Mouse (Mus musculus) layer of hippocampus, adult 18-20 months (tissue): ENCODE measurements around the gene Trim69. TPM values are rescaled to one million over a fixed set of nuclear protein-coding genes. Genes with fewer than 3 reads are reported as not detected.

Experiments used
- DNase-seq, 2 experiments: peaks; one replicate each; pipeline ENCODE4 v3.0.0; 2022; ENCODE audit warnings: low spot score in 2 of 2
- long read RNA-seq: library from polyadenylated mRNA; stranded (forward); transcript quantifications from one replicate; pipeline ENCODE4 v2.0.0, GENCODE M21; 2021
- total RNA-seq, 2 experiments: library from RNA; stranded (reverse); gene quantifications; 2 replicates each; pipeline ENCODE4 v1.2.3; 2021

Gene Trim69
- not detected for total RNA-seq
- long read RNA-seq, result 0 reads

DNA sequence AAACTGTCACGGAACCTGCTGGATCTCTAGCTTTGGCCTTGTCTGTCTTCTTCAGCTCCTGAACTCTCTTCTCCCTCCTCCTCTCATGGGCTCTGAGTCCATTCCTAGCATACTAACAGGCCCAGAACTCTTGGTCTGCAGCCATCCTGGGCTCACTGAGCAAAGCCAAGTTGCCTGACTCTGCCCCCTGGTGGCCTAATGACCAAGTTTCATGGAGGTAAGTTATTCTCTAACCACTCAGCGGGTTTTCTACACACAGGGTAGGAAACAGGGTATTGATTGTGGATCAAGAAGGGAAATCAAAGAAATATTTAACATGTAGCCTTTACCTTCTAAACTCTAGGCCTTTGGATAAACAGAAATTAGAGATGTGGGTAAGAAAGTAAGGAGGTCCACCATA is at the start of gene Trim69:
Gene Trim69, plus strand, starts transcription at position 21 of the 400 bp plus-strand sequence.
- DNase-seq, result peak; percentile 37 to 84

- DNase-seq, result no peak
Observed at GRCm38 (mm10) chr2:122116888-122117287, 43.6 kb upstream of the Trim69 start.

DNA sequence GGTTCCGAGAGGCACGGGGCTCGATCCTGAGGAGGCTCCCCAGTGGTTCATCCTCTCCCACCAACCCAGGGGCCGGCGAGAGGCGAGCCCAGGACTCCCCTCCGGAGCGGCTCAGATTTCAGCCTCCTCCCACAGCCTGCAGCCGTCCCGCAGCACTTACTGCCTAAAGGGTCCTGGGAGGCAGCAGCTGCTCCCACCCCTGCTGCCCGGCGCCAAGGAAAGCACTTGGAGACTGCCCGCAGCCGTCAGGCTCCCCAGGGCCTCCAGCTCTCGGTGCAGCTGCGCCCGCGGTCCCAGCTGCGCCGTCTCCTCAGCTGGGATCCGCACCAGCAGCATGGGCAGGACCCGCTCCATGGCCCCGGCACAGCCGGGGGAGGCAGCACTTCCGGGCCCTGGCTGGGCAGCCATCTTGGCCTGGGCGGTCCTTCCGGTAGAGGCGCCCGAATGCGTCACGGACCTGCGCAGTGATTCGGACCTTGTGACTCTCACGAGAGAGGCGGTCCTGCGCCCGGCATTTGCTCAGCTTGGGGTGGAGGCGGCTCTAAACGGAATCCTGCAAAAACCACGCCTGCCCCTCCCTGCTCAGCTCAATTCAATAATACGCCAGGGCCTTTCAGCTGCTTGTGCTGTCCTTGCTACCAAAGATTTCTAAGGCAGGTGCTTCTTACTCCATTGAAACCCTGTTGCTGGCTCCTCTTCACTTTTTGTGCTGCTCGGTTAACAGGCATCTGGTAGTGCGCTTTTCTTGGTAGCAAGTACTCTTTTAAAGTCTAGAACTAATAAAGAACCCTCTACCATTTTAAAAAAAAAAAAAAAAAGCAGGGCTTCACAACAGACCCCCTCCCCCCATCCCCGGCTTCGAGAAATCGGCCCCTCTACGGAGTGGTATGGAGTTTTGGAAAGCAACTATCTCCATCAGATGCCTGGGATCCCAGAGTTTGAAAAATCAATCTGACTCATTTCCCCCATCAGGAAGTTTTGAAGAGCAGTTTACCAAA is 42.2 kb upstream of the Trim69 start, which contains the start of gene Spg11:
Gene Spg11, minus strand, starts transcription at position 426 of the 998 bp plus-strand sequence.
- DNase-seq, result peak; percentile 98 to 99

DNA sequence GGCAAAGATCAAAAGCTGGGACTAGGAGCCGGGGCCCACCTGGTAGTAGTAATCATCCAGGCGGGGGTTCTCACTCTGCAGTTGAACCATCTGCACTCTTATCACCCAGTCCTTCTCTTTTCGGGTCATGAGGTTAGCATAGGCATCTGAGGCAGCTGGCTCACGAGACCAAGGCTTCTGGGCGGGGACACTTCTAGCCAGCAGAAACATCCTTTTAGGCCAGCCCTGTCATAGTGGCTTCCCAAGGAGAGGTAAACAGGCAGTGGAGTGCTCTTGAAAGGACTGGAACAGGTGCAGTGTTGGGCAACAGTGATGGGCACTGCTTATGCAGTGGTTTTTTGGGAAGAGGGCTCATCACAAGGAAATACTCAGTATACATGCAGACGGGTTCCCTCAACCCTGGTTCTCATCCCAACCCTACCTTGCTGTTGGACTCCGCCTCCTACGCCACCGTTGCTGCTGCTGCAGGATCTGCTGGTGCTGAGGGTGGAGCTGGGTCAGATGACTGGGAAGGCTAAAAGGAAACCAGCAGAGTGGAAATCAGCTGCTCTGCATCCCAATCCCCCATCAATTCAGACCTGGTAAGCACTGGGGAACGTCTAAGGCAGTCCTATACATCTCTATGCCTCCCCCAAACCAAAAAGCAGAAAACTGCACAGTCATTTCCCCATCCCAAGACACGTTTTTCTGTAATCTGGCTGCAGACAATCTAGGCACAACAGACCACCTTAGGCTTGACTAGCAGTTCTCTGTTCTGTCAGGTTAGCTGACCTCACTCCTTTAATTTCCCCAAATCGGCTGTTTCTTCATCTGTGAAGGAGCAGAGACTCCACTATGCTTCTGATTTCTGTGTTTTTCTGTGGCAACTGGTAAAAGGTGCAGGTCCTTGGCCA is 34.6 kb upstream of the Trim69 start:
- no peak for DNase-seq

DNA sequence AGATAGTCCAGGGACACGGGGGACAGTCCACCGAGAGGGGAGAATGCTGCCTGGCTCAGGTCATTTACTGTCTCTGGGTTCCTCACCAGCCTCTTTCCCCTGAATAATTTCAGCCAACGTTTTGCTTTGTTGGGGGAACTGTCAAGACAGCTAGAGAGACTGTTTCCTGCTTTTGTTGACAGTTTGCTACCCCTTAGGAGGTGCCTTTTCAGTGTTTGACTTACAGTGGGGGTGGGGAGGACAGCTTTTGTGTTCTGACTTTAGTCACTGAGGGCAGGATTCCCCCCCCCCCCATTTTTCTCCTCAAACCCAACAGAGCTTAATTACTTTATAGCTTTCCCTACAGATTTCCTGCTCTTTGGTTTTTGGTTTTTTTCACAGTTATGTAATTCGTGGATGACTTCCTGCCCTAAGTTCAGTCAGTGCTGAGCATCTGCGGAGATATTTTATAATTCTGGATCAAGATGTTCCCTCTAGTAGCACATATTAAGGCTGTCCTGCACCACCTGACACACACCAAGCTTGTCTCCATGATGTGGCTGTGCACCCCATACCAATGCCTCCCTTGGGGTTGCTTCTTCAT is 33.6 kb upstream of the Trim69 start:
- no peak for DNase-seq

DNA sequence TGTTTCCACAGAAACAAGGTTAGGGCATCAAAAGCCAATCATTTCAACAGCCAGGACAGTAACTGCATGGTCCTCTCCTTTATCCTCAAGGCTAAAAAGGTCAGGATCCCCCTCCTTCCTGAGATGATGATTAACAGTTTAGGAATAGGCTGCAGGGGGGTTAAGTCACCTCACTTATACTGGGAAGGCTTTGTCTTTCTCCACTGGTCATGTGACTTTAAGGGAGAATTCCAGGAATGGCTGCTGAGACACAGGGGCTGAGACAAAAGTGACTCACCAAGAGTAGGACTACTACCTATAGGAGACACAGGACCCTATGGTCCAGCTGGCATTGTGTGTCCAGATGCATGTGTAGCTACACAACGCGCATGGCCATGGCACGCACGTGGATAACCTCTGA is 32.9 kb upstream of the Trim69 start:
- no peak for DNase-seq

DNA sequence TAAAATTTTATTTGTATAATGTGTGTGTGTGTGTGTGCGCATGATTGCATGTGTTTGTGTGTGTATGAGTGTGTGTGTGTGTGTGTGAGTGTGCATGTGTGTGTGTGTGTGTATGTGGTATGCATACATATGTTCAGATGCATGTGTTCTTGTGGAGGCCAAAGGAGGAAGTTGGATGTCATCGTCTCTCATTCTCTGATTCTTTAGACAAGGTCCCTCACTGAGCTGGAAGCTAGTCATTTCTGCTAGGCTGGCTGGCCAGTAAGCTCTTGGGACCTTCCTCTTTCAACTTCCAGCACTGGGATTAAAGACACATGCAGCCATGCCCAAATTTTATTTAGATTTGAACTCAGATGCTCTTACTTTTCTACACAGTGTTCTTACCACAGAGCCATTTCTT is 28.4 kb upstream of the Trim69 start:
- no peak for DNase-seq

DNA sequence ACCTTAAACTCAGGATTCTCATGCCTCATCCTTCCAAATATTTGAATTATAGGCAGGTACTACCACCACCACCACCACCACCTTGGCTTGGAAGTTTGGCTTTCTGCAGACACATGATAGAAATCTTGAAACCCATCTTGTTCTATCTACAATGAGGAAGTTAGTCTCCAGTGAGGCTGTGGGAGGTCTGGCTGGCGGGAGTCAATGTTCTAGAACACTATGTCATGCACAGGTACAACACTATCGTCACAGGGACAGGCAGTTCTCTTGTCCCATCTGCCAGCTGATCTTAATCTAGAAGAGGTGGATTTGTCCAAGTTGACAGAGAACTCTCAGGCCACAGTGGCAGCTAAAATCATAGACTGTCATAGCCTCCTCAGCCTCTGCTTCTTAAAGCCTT is 27.9 kb upstream of the Trim69 start:
- DNase-seq, result no peak

DNA sequence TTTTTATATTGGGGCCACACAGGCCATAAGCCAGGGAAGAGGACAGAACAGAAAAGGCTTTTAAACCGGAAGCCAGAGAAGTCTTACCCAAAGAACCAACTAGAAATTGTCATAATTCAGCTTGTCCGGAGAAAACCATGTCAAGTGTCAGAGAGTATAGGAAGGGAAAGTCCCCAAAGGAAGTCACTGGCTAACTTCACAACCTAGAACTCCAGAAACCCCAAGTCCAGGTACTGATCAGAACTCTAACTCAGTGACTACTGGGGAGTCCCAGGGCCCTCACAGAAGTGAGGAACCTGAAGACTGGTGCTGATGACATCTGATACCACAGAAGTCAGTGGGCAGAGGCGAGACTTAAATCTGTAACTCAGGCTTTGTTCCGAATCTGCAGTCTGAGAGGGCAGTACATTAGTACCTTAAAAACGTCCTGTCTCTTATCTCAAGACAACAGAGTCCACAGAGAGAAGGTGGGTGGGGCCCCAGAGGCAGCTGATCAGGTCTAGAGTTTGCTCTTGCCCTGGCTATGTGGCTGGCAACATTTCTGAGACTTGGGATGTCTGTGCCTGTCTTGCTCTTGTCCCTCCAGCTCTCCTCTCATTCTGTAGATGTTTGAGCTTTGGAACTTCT is 22.5 kb upstream of the Trim69 start:
- no peak for DNase-seq

DNA sequence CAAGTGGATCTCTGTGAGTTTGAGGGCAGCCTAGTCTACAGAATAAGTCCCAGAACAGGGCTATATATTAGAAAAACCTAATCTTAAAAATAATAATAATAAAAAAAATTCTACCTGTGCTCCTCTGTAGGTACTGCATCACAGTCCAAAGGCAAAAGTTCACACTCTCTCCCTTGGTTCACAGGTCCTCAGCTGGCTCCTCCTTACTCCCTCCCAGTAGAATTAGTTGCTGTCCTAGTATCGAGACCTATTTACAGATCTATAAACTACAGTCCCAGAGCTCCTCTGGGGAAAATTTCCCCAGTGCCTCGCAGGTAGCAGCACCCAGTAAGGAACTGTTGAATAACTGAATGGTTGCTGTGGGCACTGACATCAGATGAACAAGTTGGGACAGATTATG is 19.7 kb upstream of the Trim69 start:
- DNase-seq, result no peak

DNA sequence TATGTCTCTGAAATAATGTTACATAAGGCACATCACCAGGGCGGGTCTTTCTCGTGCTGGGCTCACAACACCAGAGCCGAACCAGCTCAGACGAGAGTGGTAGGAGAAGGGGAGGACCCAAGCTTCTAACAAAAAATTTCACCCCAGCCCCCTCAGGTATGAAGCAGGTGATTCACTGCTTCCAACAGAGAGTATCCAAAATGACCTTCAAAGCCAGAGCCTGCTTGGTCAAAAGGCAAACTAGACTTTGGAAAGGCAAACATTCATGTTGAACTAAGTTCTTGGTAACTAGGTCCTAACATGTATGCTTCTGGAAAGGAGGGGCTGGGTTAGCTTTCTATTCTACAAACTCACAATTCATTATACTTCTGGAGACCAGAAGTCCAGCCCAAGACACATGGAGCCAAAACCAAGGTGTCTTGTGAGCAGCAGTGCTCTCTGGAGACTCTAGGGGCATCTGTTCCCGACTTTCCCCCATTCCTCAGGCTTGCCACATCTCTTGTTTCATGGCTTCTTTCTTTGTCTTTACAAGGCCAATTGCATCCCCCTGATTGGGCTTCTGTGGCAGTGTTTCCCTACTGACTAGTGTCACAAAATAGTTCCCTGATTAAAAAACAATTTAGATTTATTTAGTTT is 19.1 kb upstream of the Trim69 start:
- no peak for DNase-seq

GRCm38 (mm10) chr2:122143111-122143510 is 17.4 kb upstream of the Trim69 start:
- no peak for DNase-seq

GRCm38 (mm10) chr2:122145756-122146155 is 14.7 kb upstream of the Trim69 start:
- no peak for DNase-seq

- DNase-seq, result no peak
Observed at GRCm38 (mm10) chr2:122146687-122147086, 13.8 kb upstream of the Trim69 start.

- peak; percentile 82 to 97 for DNase-seq
Observed at GRCm38 (mm10) chr2:122147508-122148241, 12.8 kb upstream of the Trim69 start, which contains the start of gene B2m. B2m (plus strand) TSS chr2:122147686.

DNA sequence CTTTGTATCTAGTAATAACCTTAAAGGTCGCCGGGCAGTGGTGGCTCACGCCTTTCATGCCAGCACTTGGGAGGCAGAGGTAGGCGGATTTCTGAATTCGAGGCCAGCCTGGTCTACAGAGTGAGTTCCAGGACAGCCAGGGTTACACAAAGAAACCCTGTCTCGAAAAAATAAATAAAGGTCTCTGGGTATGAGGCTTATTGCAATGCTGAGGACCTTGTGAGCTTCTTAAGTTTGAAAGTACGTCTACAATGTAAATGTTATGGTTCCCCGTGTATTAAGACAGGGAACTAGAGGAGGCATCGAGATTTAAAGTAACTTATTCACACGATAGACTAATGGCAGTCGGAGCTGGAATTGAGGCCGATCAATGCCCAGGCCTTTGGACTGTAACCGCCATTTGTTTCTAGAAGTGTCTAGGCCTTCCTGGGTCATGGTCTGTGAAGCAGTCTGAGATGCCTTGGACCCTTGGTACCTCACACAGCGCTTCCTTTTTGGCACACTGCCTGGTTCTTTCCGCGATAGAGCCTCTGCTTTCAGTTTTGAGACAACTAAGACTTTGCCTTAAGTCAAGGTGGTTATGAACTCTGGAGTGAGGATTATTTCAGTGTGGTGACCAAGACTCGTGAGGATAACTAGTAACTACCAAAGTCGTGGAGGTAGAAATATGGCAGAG is 12.1 kb upstream of the Trim69 start:
- DNase-seq, result peak in 1 of 2 experiments; percentile 38

GRCm38 (mm10) chr2:122149316-122149715 is 11.2 kb upstream of the Trim69 start:
- no peak for DNase-seq

DNA sequence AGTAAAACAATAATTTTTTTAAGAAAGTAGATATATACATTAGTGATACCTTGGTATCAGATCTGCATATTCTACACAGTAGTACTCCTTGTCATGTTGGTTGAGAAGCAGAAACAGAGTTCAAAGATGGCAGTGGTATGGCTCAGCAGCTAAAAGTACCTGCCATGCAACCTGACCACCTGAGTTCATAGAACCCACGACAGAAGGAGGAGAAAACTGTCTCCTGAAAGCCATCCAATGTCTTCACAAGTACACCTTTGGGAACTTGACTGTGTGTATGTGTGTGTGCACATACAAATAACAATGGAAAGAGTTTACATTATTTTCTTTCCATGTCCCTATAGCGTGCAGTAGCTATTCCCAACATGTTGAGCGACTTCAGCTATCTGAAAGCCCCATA is 10.8 kb upstream of the Trim69 start:
- no peak for DNase-seq

DNA sequence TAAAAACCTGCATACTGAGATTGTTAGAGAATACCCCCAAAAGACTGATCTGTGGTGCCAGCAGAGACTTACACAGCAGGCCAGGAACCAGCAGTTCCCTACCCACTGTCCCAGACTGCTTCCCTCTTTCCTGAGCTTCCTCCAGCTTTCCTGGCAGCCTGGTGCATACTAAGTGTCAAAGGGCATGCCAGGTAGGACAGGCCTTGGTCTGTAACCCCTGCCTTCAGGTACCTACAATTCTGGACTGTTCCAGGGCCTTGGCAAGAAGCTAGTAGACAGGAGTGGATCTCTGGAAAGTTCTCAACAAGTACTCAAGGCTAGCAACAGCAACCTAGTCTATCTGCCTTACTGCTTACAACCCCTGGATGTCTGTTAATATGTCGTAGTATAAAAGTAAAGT is 9.3 kb upstream of the Trim69 start:
- no peak for DNase-seq
